Mouse (Mus musculus): Measurements from ENCODE around the gene Rhbdf1.
A peak's percentile ranks its signal among the peaks of the same experiment; 100 is the strongest.

Rhbdf1 gene

GRCm38 (mm10) chr11:32221951-32222409 lies at the start of gene Rhbdf1:
Gene Rhbdf1, minus strand, starts transcription at chr11:32222300.
- DNase-seq (ENCODE audit: low read depth, low spot score): no peak

GRCm38 (mm10) chr11:32271178-32271577 lies 49.1 kb upstream of the Rhbdf1 start:
- DNase-seq (ENCODE audit: low read depth, low spot score): no peak

GRCm38 (mm10) chr11:32268952-32269351 lies 46.9 kb upstream of the Rhbdf1 start:
- no peak for DNase-seq (ENCODE audit: low read depth, low spot score)

GRCm38 (mm10) chr11:32267964-32268363 lies 45.9 kb upstream of the Rhbdf1 start:
- no peak for DNase-seq (ENCODE audit: low read depth, low spot score)

- peak; percentile 91 for DNase-seq (ENCODE audit: low read depth, low spot score)
These were observed 45.2 kb upstream of the Rhbdf1 start, which contains the start of gene Nprl3 for GRCm38 (mm10) chr11:32267188-32267884. Gene Nprl3, minus strand, starts transcription at chr11:32267707.

GRCm38 (mm10) chr11:32266776-32267175 lies 44.7 kb upstream of the Rhbdf1 start:
- DNase-seq (ENCODE audit: low read depth, low spot score): no peak

GRCm38 (mm10) chr11:32266194-32266593 lies 44.1 kb upstream of the Rhbdf1 start:
- no peak for DNase-seq (ENCODE audit: low read depth, low spot score)

GRCm38 (mm10) chr11:32265117-32265738 lies 43.1 kb upstream of the Rhbdf1 start:
- DNase-seq (ENCODE audit: low read depth, low spot score): no peak

- DNase-seq (ENCODE audit: low read depth, low spot score): no peak
These were observed 40.7 kb upstream of the Rhbdf1 start for GRCm38 (mm10) chr11:32262674-32263415.

- DNase-seq (ENCODE audit: low read depth, low spot score): no peak
These were observed 34.5 kb upstream of the Rhbdf1 start for GRCm38 (mm10) chr11:32256566-32256965.

- DNase-seq (ENCODE audit: low read depth, low spot score): no peak
These were observed 34.0 kb upstream of the Rhbdf1 start for GRCm38 (mm10) chr11:32256146-32256545.

- DNase-seq (ENCODE audit: low read depth, low spot score): no peak
These were observed 31.0 kb upstream of the Rhbdf1 start for GRCm38 (mm10) chr11:32253121-32253520.

- peak; percentile 19 for DNase-seq (ENCODE audit: low read depth, low spot score)
These were observed 29.0 kb upstream of the Rhbdf1 start for GRCm38 (mm10) chr11:32250880-32251763.

GRCm38 (mm10) chr11:32248350-32248749 lies 26.2 kb upstream of the Rhbdf1 start:
- no peak for DNase-seq (ENCODE audit: low read depth, low spot score)

- no peak for DNase-seq (ENCODE audit: low read depth, low spot score)
These were observed 25.0 kb upstream of the Rhbdf1 start for GRCm38 (mm10) chr11:32247068-32247467.

- no peak for DNase-seq (ENCODE audit: low read depth, low spot score)
These were observed 23.5 kb upstream of the Rhbdf1 start for GRCm38 (mm10) chr11:32245614-32246013.

- DNase-seq (ENCODE audit: low read depth, low spot score): no peak
These were observed 22.5 kb upstream of the Rhbdf1 start for GRCm38 (mm10) chr11:32244617-32245016.

GRCm38 (mm10) chr11:32244064-32244463 lies 22.0 kb upstream of the Rhbdf1 start:
- no peak for DNase-seq (ENCODE audit: low read depth, low spot score)

GRCm38 (mm10) chr11:32243205-32243955 lies 21.3 kb upstream of the Rhbdf1 start:
- no peak for DNase-seq (ENCODE audit: low read depth, low spot score)

- DNase-seq (ENCODE audit: low read depth, low spot score): no peak
These were observed 20.1 kb upstream of the Rhbdf1 start for GRCm38 (mm10) chr11:32242209-32242608.

GRCm38 (mm10) chr11:32241391-32241790 lies 19.3 kb upstream of the Rhbdf1 start:
- no peak for DNase-seq (ENCODE audit: low read depth, low spot score)

Measured in embryo, embryonic 11.5 days (tissue).